In the genomic region with DNA sequence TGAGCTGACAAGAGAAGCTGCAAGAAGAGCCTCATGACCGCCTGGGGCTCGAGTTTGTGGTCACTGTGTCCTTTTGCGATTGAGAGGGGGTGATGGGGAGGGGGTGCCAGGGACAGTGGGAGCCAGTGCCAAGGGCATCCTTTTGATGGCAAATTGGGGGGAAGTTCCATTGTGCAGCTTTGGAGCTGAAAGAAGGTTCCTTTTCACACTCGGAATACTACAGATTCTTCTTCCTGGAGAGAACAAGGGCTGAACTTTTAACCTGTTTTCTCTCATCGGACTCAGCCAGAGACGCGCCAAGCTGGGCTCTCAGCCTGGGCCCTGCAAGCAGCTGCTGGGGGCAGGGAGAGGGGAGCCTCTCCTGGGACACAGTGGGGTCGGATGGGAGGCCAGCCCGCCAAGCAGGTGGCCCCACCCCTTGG, we compare ENCODE assay signal across 10 mouse cellular contexts. TPM values are rescaled to one million over a fixed set of nuclear protein-coding genes. Genes with fewer than 3 reads are reported as not detected.
DNase-seq lines count a peak whose midpoint lies in the region; ATAC-seq and TF ChIP-seq lines count a peak whose summit lies in the region.
"Had no signal": no experiment of that assay in that cellular context is flagged by ENCODE, and none has a peak within 500 bp of the region (broad histone marks: within the 10 kb centered on the region; RNA-seq: fewer than 3 reads in every experiment).

No protein-coding gene starts in this region.

- no peaks in the 10 kb centered on the region for H3K4me1 ChIP-seq in kidney, adult 2 months (ENCODE audit: control insufficient read depth, insufficient read depth, low read length)
- H3K4me1 ChIP-seq in limb, embryonic 11.5 days (ENCODE audit: control insufficient read depth, insufficient read depth, low read length) = peaks cover 43% of the 10 kb centered on the region

- no peaks in the 10 kb centered on the region for H3K27me3 ChIP-seq in kidney, adult 2 months (replicated peaks; ENCODE audit: control insufficient read depth, insufficient read depth, low read length)
- no peaks in the 10 kb centered on the region for H3K27me3 ChIP-seq in limb, embryonic 11.5 days (ENCODE audit: control insufficient read depth, insufficient read depth, low read length)
- H3K27me3 ChIP-seq: Patski had no signal

- WGBS in kidney, adult 2 months = 20% methylated on average over 9 of the region's 9 CpGs
- 15% methylated on average over 9 of the region's 9 CpGs for WGBS in limb, embryonic 11.5 days

- H3K27ac ChIP-seq in kidney, adult 2 months (ENCODE audit: insufficient read depth, low read depth, low read length) = no peak overlapping the region
- H3K27ac ChIP-seq in limb, embryonic 11.5 days (replicated peaks; ENCODE audit: low read depth, low read length) = no peak overlapping the region
- no peak overlapping the region for H3K27ac ChIP-seq in left cerebral cortex, adult 2 months

- no peaks in the 10 kb centered on the region for H3K9me3 ChIP-seq in limb, embryonic 11.5 days (ENCODE audit: control insufficient read depth, low read length)

- intact Hi-C loops in gastrocnemius, postnatal 14 days (cut with DNase I; ENCODE audit: low total_unique reads) = no loop called here
- intact Hi-C loops in left cerebral cortex, adult 2 months (cut with DNase I) = no loop called here

- no peak overlapping the region for H3K4me2 ChIP-seq in limb, embryonic 11.5 days (ENCODE audit: low read depth, severe bottlenecking)

- TF ChIP-seq POLR2A in kidney, adult 2 months (IDR thresholded peaks at IDR 0.05; ENCODE audit: low read depth, low read length) = no peak

- no peak for TF ChIP-seq CTCF in kidney, adult 2 months (conservative IDR thresholded peaks at IDR 0.05; ENCODE audit: insufficient read depth, insufficient read length, low read depth, low read length)
- no peak for TF ChIP-seq CTCF in left cerebral cortex, adult 2 months (IDR thresholded peaks at IDR 0.05)

- no peak overlapping the region for H3K4me3 ChIP-seq in kidney, adult 2 months (ENCODE audit: insufficient read depth, low read depth, low read length)
- no peak overlapping the region for H3K4me3 ChIP-seq in limb, embryonic 11.5 days (ENCODE audit: low read depth, low read length)
- H3K4me3 ChIP-seq in left cerebral cortex, adult 2 months = no peak overlapping the region

- 0 out of 2 replicates have a peak, but pooled peaks have one; percentile 24 for ATAC-seq in limb, embryonic 11.5 days (ENCODE audit: insufficient number of reproducible peaks, low FRiP score, low TSS enrichment, low read depth)
- no peak for ATAC-seq in erythroid progenitor cell, adult 5-6 weeks (replicated peaks; ENCODE audit: low FRiP score, poor library complexity, severe bottlenecking)
- ATAC-seq: Patski had no signal

- H3K9ac ChIP-seq in limb, embryonic 11.5 days (ENCODE audit: low read length) = no peak overlapping the region

- peak; percentile 21 for DNase-seq in kidney, adult 2 months
- no peak for DNase-seq in kidney, adult 18-20 months
- peak; percentile 36 for DNase-seq in R1 (ENCODE audit: low read depth, low spot score)
- DNase-seq in gastrocnemius, postnatal 14 days = peak; percentile 67
- DNase-seq in limb, embryonic 11.5 days (ENCODE audit: low spot score) = no peak
- DNase-seq in spleen, postnatal 10 days (ENCODE audit: low spot score in 2 of 2) = no peak
- no peak for DNase-seq in left cerebral cortex, adult 2 months (ENCODE audit: extremely low spot score in 1 of 2, low spot score in 2 of 2)
- DNase-seq: lung, postnatal 36 days had no signal

- H3K36me3 ChIP-seq in kidney, adult 2 months (ENCODE audit: control insufficient read depth, insufficient read depth, low read length) = no peaks in the 10 kb centered on the region
- H3K36me3 ChIP-seq in limb, embryonic 11.5 days (ENCODE audit: control insufficient read depth, insufficient read depth, low read length) = no peaks in the 10 kb centered on the region

RNA-seq across cellular contexts. Expression of a gene that starts 59.3 kb away (rescaled TPM):
- polyA plus RNA-seq in kidney, adult 2 months (2012; rRNA removed) = 10.4 and 19.3 TPM in 2 replicates
- total RNA-seq in gastrocnemius, postnatal 14 days (2021) = 1 to 10 TPM; 1.2 to 4.2 TPM
- polyA plus RNA-seq in limb, embryonic 11.5 days (2014; fragmentation: Nextera tagmentation; extraction: Ambion mirVana) = 12.5 and 16.2 TPM in 2 replicates
- 10 to 100 TPM; 17.0 to 18.3 TPM for total RNA-seq in left cerebral cortex, adult 2 months (2021)
- not detected in 2 replicates for total RNA-seq in erythroid progenitor cell, adult 5-6 weeks (2015; ENCODE audit: low replicate concordance)
- not detected in 2 replicates for total RNA-seq in erythroid progenitor cell, adult 5-6 weeks (2017; ENCODE audit: low replicate concordance)

Comparison
In these comparisons a context has a peak if more than half of its experiments do, and no peak if none do; other contexts are left out.
1. DNase-seq: peak in kidney, adult 2 months (single experiment), R1 (single experiment) and gastrocnemius, postnatal 14 days (single experiment); none in kidney, adult 18-20 months (single experiment), limb, embryonic 11.5 days (single experiment), spleen, postnatal 10 days (0 of 2) and left cerebral cortex, adult 2 months (0 of 2).